Mouse (Mus musculus) liver, adult (tissue): ENCODE data around the gene Lamp5.

Source experiments
- GATA4 ChIP-seq: IDR thresholded peaks from 2 replicates; pipeline ENCODE4 v1.6.1; 2014; ENCODE audit warnings: mild to moderate bottlenecking, low read length; ENCODE audit not compliant: insufficient replicate concordance

The Lamp5 gene

GRCm38 (mm10) chr2:136113374-136113773 is 61.3 kb downstream of the Lamp5 start:
- no peak for TF ChIP-seq GATA4

- no peak for TF ChIP-seq GATA4
These were observed 66.0 kb downstream of the Lamp5 start for GRCm38 (mm10) chr2:136118006-136118405.
